Mouse (Mus musculus): ENCODE measurements around the gene Srebf1. TPM values are rescaled to one million over a fixed set of nuclear protein-coding genes. Genes with fewer than 3 reads are reported as not detected.

Gene Srebf1
- polyA plus RNA-seq, 2 experiments, result 37.6 to 38.8 TPM

DNA sequence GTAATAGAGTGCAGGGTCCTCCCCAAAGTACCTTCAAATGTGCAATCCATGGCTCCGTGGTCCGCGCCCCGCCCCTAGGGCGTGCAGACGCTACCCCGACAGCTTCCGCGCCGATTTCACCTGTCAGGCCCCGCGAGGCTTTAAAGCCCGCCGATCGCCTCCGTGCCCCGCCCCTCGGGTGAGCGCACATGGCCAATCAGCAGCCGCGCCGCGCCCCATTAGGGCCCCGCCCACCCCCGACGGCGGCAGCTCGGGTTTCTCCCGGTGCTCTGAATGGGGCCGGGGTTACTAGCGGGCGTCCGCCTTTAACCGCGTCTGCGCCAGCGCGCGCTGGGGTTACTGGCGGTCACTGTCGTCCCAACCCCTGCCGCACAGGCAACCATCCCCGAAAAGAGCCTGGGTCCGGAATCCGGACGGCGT is 12.1 kb downstream of the Srebf1 start:
- peak; percentile 90 to 93 (median 91) for DNase-seq (ENCODE audit: low read depth in 3 of 3, low spot score in 3 of 3)
- Histone ChIP-seq H3K9me3 (ENCODE audit: control insufficient read depth, low read length) (no peaks in the 10 kb centered on the region), H3K4me3 (ENCODE audit: insufficient read depth in 1 of 2, low read depth in 2 of 2, low read length in 2 of 2) (peak overlapping the region; percentile 65), H3K9ac (replicated peaks) (peak overlapping the region; percentile 71), H3K36me3 (replicated peaks; ENCODE audit: control insufficient read depth, insufficient read depth, low read depth) (peaks cover 19% of the 10 kb centered on the region), H3K4me1 (replicated peaks; ENCODE audit: control insufficient read depth in 2 of 2, insufficient read depth in 2 of 2, low read length in 1 of 2) (peaks cover 24 to 36% of the 10 kb centered on the region in 2 experiments), H3K27ac (peak overlapping the region; percentile 65), H3K4me2 (ENCODE audit: low read depth) (peak overlapping the region; percentile 87), H3K27me3 (ENCODE audit: control insufficient read depth, insufficient read depth, low read length) (no peaks in the 10 kb centered on the region)
- no peak; the same call in none of the 2 replicates for TF ChIP-seq EP300 (IDR thresholded peaks at IDR 0.05; ENCODE audit: low read depth)
- no peak for TF ChIP-seq CTCF (IDR thresholded peaks at IDR 0.05; ENCODE audit: low read depth)
- under 1% methylated on average over 47 of the region's 47 CpGs for WGBS (ENCODE audit: insufficient replicate concordance)
- ATAC-seq (ENCODE audit: insufficient read depth), result peak; percentile 92

DNA sequence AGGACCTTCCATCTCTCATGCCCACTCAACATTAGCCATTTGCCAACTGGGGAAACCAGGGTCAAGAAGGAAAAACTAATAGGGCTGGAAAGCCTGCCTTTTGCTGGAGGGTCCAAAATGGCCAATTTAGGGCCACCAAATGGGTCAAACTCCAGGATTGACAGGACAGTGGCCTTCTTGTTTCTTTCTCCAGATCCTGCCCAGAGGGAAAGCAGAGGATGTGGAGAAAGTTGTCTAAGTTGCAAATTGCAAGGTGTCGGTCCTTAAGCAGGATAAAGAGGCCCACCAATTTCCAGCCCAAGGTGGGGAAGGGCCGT is 12.5 kb downstream of the Srebf1 start:
- Histone ChIP-seq H3K9me3 (ENCODE audit: control insufficient read depth, low read length) (no peaks in the 10 kb centered on the region), H3K27ac (peak overlapping the region; percentile 40), H3K4me1 (replicated peaks; ENCODE audit: control insufficient read depth in 2 of 2, insufficient read depth in 2 of 2, low read length in 1 of 2) (peaks cover 24 to 36% of the 10 kb centered on the region in 2 experiments), H3K9ac (replicated peaks) (peak overlapping the region; percentile 60), H3K4me3 (ENCODE audit: insufficient read depth in 1 of 2, low read depth in 2 of 2, low read length in 2 of 2) (peak overlapping the region; percentile 65), H3K36me3 (replicated peaks; ENCODE audit: control insufficient read depth, insufficient read depth, low read depth) (peaks cover 21% of the 10 kb centered on the region), H3K27me3 (ENCODE audit: control insufficient read depth, insufficient read depth, low read length) (no peaks in the 10 kb centered on the region), H3K4me2 (ENCODE audit: low read depth) (peak overlapping the region; percentile 87)
- no peak for DNase-seq (ENCODE audit: low read depth in 3 of 3, low spot score in 3 of 3)
- 9% methylated on average over 2 of the region's 2 CpGs for WGBS (ENCODE audit: insufficient replicate concordance)
- TF ChIP-seq EP300 (IDR thresholded peaks at IDR 0.05; ENCODE audit: low read depth) (no peak), CTCF (IDR thresholded peaks at IDR 0.05; ENCODE audit: low read depth) (no peak)
- no peak for ATAC-seq (ENCODE audit: insufficient read depth)

DNA sequence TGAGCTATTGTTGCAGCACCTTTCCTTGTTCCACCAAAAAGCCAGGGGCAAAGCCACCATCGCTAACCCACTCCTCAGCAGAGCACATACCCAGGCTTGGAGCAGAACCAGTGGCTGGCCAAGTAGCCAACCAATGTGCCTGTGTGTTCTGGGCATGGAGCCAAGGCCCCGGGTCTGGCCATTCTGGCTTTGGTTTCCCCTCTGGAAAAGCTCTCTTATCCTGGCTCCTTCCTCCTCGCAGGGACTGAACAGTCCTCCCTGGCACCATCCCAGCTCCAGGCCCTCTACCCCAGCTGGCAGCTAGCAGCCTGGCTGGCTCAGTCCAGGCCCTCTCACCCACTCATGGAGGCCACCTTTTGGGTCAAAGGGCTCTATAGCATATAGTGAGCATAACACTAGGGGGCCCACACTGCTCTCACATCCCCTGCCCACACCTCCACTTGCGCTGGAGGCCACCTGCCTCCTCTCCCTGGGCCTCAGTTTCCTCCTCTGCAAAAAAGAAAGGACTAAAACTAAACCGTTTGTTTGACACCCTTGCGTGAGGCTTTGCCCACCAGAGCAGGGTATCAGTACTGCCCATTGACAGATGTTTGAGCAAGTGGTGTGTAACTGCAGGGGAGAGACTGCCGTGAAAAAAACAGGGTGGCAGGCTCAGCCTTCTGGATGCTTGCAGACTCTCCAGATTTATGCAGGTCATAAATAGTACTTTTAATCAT is 13.0 kb downstream of the Srebf1 start:
- H3K4me3 ChIP-seq (ENCODE audit: insufficient read depth in 1 of 2, low read depth in 2 of 2, low read length in 2 of 2), result peak overlapping the region; percentile 65
- H3K4me1 ChIP-seq (replicated peaks; ENCODE audit: control insufficient read depth in 2 of 2, insufficient read depth in 2 of 2, low read length in 1 of 2), result peaks cover 24 to 36% of the 10 kb centered on the region in 2 experiments
- TF ChIP-seq EP300 (IDR thresholded peaks at IDR 0.05; ENCODE audit: low read depth) (no peak), CTCF (IDR thresholded peaks at IDR 0.05; ENCODE audit: low read depth) (0 out of 2 replicates have a peak, but pooled peaks have one; percentile 23)
- peaks cover 26% of the 10 kb centered on the region for H3K36me3 ChIP-seq (replicated peaks; ENCODE audit: control insufficient read depth, insufficient read depth, low read depth)
- H3K9me3 ChIP-seq (ENCODE audit: control insufficient read depth, low read length), result no peaks in the 10 kb centered on the region
- no peak for ATAC-seq (ENCODE audit: insufficient read depth)
- DNase-seq (ENCODE audit: low read depth in 3 of 3, low spot score in 3 of 3), result no peak
- WGBS (ENCODE audit: insufficient replicate concordance), result 36% methylated on average over 7 of the region's 7 CpGs
- H3K4me2 ChIP-seq (ENCODE audit: low read depth), result peak overlapping the region; percentile 87
- peak overlapping the region; percentile 40 for H3K27ac ChIP-seq
- H3K27me3 ChIP-seq (ENCODE audit: control insufficient read depth, insufficient read depth, low read length), result no peaks in the 10 kb centered on the region
- H3K9ac ChIP-seq (replicated peaks), result peak overlapping the region; percentile 60

GRCm38 (mm10) chr11:60208712-60209111 is 13.7 kb downstream of the Srebf1 start:
- Histone ChIP-seq H3K4me3 (ENCODE audit: insufficient read depth in 1 of 2, low read depth in 2 of 2, low read length in 2 of 2) (peak overlapping the region; percentile 65), H3K9ac (replicated peaks) (peak overlapping the region; percentile 60), H3K4me2 (ENCODE audit: low read depth) (peak overlapping the region; percentile 87), H3K9me3 (ENCODE audit: control insufficient read depth, low read length) (no peaks in the 10 kb centered on the region), H3K4me1 (replicated peaks; ENCODE audit: control insufficient read depth in 2 of 2, insufficient read depth in 2 of 2, low read length in 1 of 2) (peaks cover 24 to 36% of the 10 kb centered on the region in 2 experiments), H3K27ac (peak overlapping the region; percentile 38), H3K27me3 (ENCODE audit: control insufficient read depth, insufficient read depth, low read length) (no peaks in the 10 kb centered on the region), H3K36me3 (replicated peaks; ENCODE audit: control insufficient read depth, insufficient read depth, low read depth) (peaks cover 32% of the 10 kb centered on the region)
- TF ChIP-seq EP300 (IDR thresholded peaks at IDR 0.05; ENCODE audit: low read depth) (no peak), CTCF (IDR thresholded peaks at IDR 0.05; ENCODE audit: low read depth) (no peak)
- WGBS (ENCODE audit: insufficient replicate concordance), result 41% methylated on average over 4 of the region's 4 CpGs
- DNase-seq (ENCODE audit: low read depth in 3 of 3, low spot score in 3 of 3), result no peak
- no peak for ATAC-seq (ENCODE audit: insufficient read depth)

DNA sequence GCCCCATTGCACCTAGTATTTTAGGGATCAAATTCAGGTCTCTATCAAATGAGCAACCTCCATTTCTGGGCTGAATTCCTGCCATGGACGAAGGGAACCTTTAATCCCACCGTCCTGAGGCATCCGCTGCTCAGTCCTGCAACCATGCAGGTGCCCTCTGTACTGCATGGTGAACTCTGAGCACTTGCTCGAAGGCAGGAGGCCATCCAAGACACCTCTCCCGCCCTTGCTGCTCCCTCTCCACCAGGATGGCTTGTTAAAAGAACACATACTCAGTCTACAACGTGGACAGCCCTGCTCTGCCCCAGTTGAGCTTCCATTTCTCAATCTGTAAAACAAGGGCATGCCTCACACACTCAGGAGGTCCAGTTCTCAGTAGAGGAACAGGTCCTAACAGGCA is 14.2 kb downstream of the Srebf1 start:
- peaks cover 37% of the 10 kb centered on the region for H3K36me3 ChIP-seq (replicated peaks; ENCODE audit: control insufficient read depth, insufficient read depth, low read depth)
- H3K9ac ChIP-seq (replicated peaks), result peak overlapping the region; percentile 60
- 66% methylated on average over 6 of the region's 6 CpGs for WGBS (ENCODE audit: insufficient replicate concordance)
- peak overlapping the region; percentile 38 for H3K27ac ChIP-seq
- H3K4me1 ChIP-seq (replicated peaks; ENCODE audit: control insufficient read depth in 2 of 2, insufficient read depth in 2 of 2, low read length in 1 of 2), result peaks cover 24 to 36% of the 10 kb centered on the region in 2 experiments
- peak overlapping the region; percentile 65 for H3K4me3 ChIP-seq (ENCODE audit: insufficient read depth in 1 of 2, low read depth in 2 of 2, low read length in 2 of 2)
- peak overlapping the region; percentile 87 for H3K4me2 ChIP-seq (ENCODE audit: low read depth)
- H3K9me3 ChIP-seq (ENCODE audit: control insufficient read depth, low read length), result no peaks in the 10 kb centered on the region
- no peak for TF ChIP-seq EP300 (IDR thresholded peaks at IDR 0.05; ENCODE audit: low read depth)
- TF ChIP-seq CTCF (IDR thresholded peaks at IDR 0.05; ENCODE audit: low read depth), result no peak
- no peaks in the 10 kb centered on the region for H3K27me3 ChIP-seq (ENCODE audit: control insufficient read depth, insufficient read depth, low read length)
- ATAC-seq (ENCODE audit: insufficient read depth) (no peak), DNase-seq (ENCODE audit: low read depth in 3 of 3, low spot score in 3 of 3) (no peak)

Data from liver, embryonic 14.5 days (tissue).